Mouse (Mus musculus) thymus, adult 2 months (tissue): Measurements from ENCODE around the gene Hal.

Source experiments
- CTCF ChIP-seq: fragments of 200-500 bp; IDR thresholded peaks from 2 replicates; pipeline ENCODE4 v1.5.1; 2012; ENCODE audit warnings: mild to moderate bottlenecking, control low read depth, low read length, moderate library complexity, borderline replicate concordance; ENCODE audit not compliant: control insufficient read depth, poor library complexity, insufficient read depth; ENCODE audit errors: extremely low read depth
- POLR2A ChIP-seq: fragments of 200-500 bp; IDR thresholded peaks from 2 replicates; pipeline ENCODE4 v1.6.1; 2012; ENCODE audit warnings: mild to moderate bottlenecking, low read length, control low read depth, moderate library complexity; ENCODE audit not compliant: control insufficient read depth, poor library complexity, insufficient read depth; ENCODE audit errors: extremely low read depth

DNA sequence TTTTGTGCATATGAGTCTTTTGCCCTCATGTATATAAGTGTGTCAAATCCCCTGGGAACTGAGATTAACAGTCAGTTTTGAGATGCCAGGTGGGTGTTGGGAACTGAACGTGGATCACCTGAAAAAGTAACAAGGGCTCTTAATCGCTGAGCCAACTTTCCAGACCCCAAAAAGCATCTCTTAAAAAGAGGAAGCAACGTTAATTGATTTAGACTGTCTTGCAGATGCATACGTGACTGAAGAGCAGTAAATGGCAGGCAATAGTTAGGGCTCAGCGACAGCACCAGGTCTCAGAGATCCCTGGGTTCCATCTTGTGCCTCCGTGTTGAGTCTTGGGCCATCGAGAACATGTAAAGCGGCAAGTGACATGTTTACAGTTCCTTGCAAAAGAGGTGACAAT lies 64.0 kb downstream of the Hal start:
- no peak for TF ChIP-seq POLR2A
- TF ChIP-seq CTCF, result no peak
